In the genomic region with DNA sequence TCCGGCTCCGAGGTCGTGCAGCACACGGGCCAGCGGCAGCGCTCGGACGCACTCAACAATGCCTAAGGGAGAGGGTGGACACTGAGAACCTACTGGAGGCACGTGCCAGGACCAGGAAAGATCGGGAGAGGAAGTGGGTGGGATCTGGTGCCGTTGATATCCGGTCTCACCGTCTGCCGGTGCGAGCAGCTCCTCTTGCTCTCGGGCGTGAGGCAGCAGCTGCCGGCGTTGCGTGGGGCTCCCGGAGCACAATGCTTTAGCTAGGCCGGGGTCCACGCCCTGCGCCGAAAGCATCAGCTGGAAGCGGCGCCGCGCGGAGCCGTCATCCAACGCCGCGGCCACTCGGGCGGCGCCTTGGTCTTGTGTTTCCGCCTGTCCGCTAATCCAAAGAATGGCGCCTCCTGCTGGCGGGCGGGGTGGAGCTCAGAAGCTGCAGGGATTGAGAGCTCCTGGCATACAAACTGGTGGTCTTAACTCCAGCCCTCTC, we compare ENCODE assay signal across 8 mouse cellular contexts. TPM values are rescaled to one million over a fixed set of nuclear protein-coding genes. Genes with fewer than 3 reads are reported as not detected.
A peak's percentile ranks its signal among the peaks of the same experiment; 100 is the strongest.
DNase-seq lines count a peak whose midpoint lies in the region; ATAC-seq and TF ChIP-seq lines count a peak whose summit lies in the region.

Gene Sco2, minus strand, starts transcription at position 85 of the 487 bp plus-strand sequence.

- H3K9me3 ChIP-seq in hindbrain, embryonic 10.5 days = no peaks in the 10 kb centered on the region
- no peaks in the 10 kb centered on the region for H3K9me3 ChIP-seq in lung, postnatal 0 days (ENCODE audit: low read length)

- H3K4me1 ChIP-seq in hindbrain, embryonic 10.5 days (replicated peaks) = peaks cover 45% of the 10 kb centered on the region
- peaks cover 8% of the 10 kb centered on the region for H3K4me1 ChIP-seq in lung, postnatal 0 days (ENCODE audit: insufficient read depth, low read depth, low read length)

- peaks cover 44% of the 10 kb centered on the region for H3K36me3 ChIP-seq in hindbrain, embryonic 10.5 days
- H3K36me3 ChIP-seq in lung, postnatal 0 days (ENCODE audit: insufficient read depth, low read length) = peaks cover 23% of the 10 kb centered on the region

- H3K27ac ChIP-seq in hindbrain, embryonic 10.5 days = peak within 1 kb of the TSS; percentile 95
- peak within 1 kb of the TSS; percentile 88 for H3K27ac ChIP-seq in lung, postnatal 0 days (ENCODE audit: low read length)

- peak; percentile 66 for ATAC-seq in frontal cortex, adult (ENCODE audit: low TSS enrichment)
- peak; percentile 88 for ATAC-seq in lung, postnatal 0 days

- peak within 1 kb of the TSS; percentile 71 for H3K4me3 ChIP-seq in hindbrain, embryonic 10.5 days
- peak within 1 kb of the TSS; percentile 68 for H3K4me3 ChIP-seq in lung, postnatal 0 days (ENCODE audit: low read depth, low read length)

- peak within 1 kb of the TSS; percentile 85 for H3K4me2 ChIP-seq in lung, postnatal 0 days (replicated peaks; ENCODE audit: low read depth, low read length)

- no peak for TF ChIP-seq EP300 in lung, postnatal 0 days (IDR thresholded peaks at IDR 0.05)

- under 1% methylated on average over 42 of the region's 42 CpGs for WGBS in hindbrain, embryonic 10.5 days
- WGBS in lung, postnatal 0 days = 3% methylated on average over 37 of the region's 42 CpGs

- peak; percentile 83 for TF ChIP-seq CTCF in lung, postnatal 0 days (IDR thresholded peaks at IDR 0.05)

- H3K9ac ChIP-seq in lung, postnatal 0 days (replicated peaks; ENCODE audit: low read depth) = peak within 1 kb of the TSS; percentile 56

- H3K27me3 ChIP-seq in hindbrain, embryonic 10.5 days (ENCODE audit: insufficient read depth, poor library complexity, severe bottlenecking) = peaks cover 35% of the 10 kb centered on the region
- peaks cover 25% of the 10 kb centered on the region for H3K27me3 ChIP-seq in lung, postnatal 0 days (replicated peaks; ENCODE audit: insufficient read depth, low read length)

- peak; percentile 70 for DNase-seq in MEL-GATA-1-ER (ENCODE audit: extremely low read depth, low read depth)
- DNase-seq in cerebellum, adult 8-10 months = peak; percentile 96
- peak; percentile 97 for DNase-seq in hindbrain, embryonic 10.5 days (ENCODE audit: low spot score)
- peak; percentile 93 for DNase-seq in layer of hippocampus, adult 9-11 months
- peak; percentile 93 for DNase-seq in lung, postnatal 0 days (ENCODE audit: low spot score)
- peak; percentile 91 for DNase-seq in ovary, postnatal 14 days (ENCODE audit: low spot score)
- DNase-seq in thymus, postnatal 14 days = peak; percentile 93

RNA-seq across cellular contexts. Expression of gene Sco2, which starts in this region (rescaled TPM):
- polyA plus RNA-seq in hindbrain, embryonic 10.5 days (2016; fragmentation: Nextera tagmentation; extraction: Ambion mirVana) = 6.9 and 8.3 TPM in 2 replicates
- 5.9 and 8.7 TPM in 2 replicates for polyA plus RNA-seq in lung, postnatal 0 days (2015; fragmentation: Nextera tagmentation; extraction: Ambion mirVana)

Comparison
In these comparisons a context has a peak if more than half of its experiments do, and no peak if none do; other contexts are left out.
1. Peak in every context shown above with its lines: DNase-seq, ATAC-seq, H3K4me3 ChIP-seq and H3K27ac ChIP-seq.